Mouse (Mus musculus) spleen, postnatal 10 days (tissue): ENCODE measurements around the gene Cog5.
A peak's percentile ranks its signal among the peaks of the same experiment; 100 is the strongest.

Experiments used
- DNase-seq, 2 experiments: peaks; one replicate each; pipeline ENCODE4 v3.0.0; 2021 to 2022; ENCODE audit warnings: low spot score in 2 of 2

Gene Cog5

DNA sequence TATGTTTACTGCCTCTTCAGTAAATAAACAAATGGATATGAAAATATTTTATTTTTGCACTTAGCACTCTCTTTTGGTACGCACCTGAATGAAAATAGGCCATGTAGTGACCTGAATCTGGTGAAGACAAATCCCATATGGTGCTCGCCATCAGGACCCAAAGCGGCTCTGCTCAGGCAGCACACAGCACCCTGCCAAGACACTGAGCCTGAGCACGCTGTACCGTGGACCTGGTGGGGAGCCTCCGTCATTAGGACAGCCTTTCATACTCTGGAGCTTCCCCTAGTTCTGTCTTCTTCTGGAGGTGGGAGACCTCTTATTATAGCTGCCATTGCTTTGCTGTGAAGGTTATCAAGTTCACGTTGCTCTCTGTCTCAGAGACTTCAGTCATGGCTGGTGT is 238.1 kb downstream of the Cog5 start:
- DNase-seq = no peak

DNA sequence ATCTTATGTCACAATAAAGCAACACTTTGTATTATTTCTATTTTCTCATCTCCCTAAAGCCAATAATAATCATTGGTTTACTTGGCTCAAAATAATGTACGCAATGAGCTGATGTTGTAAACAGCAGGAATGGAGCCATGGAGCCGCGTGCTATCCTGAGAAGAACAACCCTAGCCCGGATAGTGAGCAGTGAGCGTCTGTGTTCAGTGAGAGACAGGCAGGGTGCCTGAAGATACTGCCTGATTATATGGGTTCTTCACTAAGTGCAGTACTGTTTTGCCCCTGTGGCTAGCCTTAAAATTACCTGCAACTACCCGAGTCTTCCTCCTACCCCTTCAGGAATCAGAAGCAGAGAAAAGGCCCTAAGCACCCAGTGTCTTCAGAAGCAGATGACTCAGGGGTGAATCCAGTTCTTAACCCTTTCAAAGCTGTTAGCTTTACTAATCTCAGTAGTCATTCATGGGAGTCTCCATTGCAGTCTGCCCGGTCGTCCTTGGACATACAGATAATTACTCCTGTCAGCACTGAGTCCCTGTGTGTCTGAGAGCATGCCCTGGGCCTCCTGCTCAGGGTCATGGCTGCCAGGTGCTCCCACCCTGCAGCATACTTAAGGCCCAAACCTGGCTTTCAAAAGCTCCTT is 240.5 kb downstream of the Cog5 start:
- DNase-seq = no peak

DNA sequence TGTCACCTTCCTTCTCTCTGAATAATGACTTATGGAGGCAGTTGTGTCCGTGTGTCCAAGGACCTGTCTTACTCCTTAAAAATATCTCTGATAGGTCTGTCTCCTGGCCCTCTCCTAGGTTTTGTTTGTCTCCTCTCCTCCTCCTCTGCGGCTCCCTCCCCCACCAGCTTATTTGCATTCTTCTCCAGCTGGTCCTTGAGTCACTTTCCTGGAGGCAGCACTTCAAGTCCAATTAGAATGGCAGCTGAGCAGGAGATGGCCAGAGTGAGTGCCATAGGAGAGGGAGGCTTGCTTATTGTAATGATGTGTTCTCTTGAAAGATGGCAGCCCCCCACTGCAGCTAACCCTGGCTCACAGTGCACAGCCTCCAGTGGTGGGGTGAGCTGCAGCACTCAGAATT is 241.2 kb downstream of the Cog5 start:
- no peak for DNase-seq

DNA sequence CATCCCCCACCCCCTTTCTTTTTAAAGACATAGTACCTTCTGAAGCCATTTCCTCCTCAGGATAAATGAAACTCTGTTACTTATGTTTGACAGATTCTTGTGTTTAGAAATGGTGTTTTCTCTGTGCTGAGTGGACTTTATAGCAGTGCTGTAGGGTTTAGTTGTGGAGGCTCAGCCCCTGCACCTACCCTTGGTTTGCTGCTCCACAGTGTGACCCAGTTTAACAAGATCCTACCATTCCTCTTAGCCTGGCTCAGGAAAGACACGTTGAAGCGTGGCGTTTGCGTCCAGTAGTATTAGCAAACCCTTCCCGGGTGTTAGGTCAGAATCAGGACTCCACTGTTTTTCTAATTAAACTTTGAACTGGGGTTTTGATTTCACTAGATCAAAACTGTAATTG is 241.6 kb downstream of the Cog5 start:
- DNase-seq = no peak

DNA sequence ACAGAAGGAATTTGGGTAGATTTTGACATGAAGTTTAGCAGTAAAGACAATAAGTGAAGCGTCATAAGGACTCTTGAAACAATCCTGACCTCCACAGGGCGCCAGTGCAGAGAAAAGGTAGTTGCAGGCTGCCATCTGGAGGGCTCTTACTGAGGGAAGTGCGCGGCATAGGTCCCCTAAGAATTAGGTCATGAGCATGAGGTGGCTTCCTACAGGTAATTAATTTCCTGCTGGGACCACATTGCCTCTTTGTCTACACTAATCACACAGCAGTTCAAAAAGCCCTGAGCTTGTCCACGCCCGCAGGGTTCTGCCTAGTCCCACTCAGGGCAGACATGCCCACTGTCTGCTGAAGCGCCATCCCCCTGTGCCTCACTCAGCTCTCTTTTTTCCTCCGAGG is 242.3 kb downstream of the Cog5 start:
- no peak for DNase-seq

DNA sequence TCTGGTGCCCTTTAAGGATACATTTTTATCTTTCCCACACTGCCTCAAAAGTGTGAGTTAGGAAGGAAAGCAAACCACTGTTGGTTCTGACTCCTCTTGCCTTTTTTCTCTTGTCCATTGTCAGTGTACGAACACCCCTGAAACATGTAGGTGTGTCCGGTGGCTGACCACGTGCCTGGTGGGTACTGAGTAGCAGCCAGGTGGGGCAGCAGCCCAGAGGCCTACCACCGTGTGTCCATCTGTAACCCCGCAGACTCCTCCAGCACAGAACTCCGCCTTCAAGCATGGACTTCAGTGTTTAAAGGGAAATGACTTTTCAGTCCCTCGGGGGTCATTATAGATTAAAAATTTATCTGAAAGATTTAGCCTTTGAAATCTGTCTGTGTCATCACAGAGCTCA is 242.8 kb downstream of the Cog5 start:
- DNase-seq = no peak

DNA sequence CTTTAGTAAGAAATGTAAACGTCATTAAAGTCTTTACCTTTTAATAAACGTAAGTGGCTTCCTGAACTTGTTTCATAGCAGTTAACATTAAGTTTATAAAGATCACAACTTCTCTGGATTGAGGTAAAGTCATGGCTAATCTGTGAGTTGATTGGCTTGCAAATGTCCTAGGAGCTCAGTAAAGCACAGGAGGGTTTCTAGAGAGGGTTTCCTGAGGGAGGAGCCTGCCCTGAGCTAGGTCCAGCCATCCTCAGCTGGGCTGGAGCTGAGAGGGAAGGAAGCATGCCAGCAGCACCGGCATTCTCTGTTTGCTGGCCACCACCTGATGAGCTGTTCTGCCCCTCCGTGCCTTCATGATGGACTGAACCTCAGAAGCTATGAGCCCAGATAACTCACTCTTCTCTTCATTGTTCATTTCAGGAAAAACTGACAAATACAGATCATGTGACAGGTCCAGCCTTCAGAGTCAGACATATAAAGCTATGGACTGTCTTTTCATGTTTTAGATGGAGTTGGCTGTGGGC is 245.8 kb downstream of the Cog5 start:
- no peak for DNase-seq

DNA sequence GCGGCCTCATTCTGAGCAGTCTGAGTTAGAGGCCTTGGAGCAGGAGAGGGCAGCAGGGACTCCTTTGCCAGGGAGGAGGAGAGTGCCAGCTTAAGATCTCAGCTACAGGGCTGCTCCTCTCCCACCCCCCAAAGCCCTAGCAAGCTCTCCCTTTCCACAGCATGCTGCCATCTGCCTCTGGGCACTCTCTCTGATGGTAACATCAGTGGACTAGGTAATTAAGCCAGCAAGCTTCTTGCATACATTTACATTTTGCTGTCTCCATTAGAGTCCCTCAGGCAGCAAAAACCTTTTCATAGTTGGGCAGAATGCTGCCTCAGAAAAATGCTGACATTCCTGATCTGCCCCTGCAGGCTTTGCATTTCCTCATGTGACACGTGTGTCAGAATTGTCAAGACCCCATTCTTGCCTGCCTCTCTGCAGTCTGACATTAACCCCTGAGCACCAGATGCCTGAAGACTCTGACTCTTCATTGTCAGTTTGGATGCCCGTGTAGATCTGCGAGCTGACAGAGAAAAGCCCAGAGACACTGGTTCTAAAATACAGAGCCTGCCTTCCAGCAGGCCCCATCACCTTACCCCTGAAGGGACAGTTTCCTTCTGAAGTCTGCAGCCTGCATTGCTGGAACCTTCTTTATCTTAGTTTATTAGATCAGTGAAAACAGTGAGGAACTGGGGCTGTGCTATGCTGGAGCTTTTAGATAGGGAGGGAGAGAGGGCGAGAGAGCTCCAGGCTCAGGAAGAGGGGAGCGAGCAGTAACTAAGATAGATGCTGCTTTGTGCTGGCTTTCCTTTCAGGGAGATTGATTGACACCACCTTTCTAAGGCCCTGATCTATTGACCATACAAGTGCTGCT is 251.3 kb downstream of the Cog5 start:
- no peak for DNase-seq

DNA sequence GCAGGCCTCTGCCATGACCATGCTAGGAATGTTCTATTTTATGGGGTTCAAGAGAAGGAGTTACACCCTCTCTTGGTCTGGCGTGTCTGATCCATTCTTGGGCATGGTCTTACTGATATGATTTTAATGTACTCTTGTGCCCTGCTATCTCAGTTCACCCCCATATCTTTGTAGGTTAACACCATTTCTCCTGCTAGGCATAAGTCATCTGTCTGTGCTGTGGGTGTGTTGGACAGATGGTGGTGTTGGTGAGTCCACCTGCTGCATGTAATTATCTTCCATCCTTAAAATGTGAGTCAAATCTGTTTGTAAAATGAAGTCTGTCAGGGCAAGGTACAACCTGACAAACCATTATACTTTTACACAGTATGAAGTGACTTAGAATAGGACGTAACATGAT is 252.8 kb downstream of the Cog5 start:
- no peak for DNase-seq

DNA sequence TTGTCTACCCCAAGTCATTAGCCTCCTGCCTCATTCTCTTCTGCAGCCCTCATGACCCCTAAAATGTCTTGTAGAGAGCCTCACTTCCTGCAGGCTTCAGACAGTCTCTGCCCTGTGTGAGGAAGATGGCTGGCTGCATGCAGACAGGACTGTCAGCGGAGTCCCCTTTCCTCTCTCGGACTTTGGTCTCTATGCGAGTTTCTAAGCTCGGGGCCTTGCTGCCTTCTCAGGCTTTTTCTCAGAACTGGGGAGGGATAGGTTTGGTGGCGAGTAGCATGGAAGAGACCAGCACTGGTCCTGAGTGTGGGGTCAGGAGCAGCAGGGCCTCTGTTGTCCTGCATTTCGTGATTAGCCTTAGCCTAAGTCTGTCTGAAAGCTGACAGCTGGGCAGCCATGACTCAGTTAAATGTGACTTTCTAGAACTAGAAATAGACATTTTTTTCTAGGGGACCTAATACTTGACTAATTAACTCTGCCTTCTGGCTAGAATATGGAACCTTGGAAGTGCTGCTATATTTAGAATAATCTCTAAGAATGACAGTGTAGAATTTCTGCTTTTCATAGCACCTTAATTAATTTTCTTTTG is 258.4 kb downstream of the Cog5 start:
- no peak for DNase-seq

DNA sequence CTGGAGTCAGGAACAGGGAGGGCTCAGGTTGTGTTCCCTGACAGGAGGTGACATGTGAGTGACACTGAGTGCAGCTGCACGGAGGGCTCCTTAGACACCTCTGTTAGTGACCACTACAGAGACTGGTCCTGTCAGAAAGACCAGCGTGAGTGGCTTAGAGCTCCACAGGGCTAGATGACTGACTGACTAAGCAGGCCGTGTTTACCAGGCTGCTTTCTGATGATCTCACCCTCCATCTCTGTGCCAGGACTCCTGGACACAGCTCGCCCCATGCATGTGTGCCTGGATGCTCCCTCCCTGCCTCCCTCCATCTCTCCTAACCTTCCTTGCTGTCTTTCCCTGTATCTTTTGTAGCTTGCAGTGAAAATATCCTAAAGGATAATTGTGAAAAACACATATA is 258.9 kb downstream of the Cog5 start:
- DNase-seq = no peak

DNA sequence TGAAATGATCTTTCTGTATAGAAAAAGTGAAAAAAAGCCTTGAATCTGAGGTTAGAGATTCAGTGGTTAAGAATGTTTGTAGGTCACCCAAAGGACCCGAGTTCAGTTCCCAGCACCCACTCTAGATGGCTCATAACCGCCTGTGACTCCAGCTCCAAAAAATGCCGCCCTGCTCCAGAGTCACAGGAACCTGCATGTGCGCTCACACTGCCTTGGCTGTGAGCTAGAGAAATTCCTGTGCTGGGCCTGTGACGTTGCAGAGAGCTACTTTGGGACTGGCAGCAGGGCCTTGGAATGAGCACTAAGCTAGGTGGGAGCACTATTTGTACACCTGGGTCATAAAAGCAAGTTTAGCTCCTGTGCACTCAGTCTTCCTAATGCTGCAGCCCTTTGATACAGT is 262.0 kb downstream of the Cog5 start:
- DNase-seq = no peak

DNA sequence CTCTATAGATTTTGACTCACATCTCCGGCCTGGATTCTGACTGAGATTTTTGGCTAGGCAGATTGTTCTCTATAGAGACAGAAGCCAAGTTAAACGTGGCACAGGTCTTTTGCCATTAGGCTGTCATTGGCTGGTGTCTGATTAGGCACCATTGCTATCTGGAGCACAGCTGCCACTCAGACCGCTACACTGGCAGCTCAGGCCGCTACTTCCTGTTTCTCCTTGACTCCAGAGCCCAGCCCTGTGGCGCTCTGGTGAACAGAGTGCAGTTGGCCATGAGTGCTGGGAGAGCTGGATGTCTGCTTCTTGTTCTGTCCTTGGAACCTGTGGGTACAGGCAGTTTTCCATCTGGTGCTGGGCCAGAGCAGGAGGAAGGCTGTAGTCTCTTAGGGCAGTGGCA is 262.6 kb downstream of the Cog5 start:
- peak in 1 of 2 experiments; percentile 36 for DNase-seq

DNA sequence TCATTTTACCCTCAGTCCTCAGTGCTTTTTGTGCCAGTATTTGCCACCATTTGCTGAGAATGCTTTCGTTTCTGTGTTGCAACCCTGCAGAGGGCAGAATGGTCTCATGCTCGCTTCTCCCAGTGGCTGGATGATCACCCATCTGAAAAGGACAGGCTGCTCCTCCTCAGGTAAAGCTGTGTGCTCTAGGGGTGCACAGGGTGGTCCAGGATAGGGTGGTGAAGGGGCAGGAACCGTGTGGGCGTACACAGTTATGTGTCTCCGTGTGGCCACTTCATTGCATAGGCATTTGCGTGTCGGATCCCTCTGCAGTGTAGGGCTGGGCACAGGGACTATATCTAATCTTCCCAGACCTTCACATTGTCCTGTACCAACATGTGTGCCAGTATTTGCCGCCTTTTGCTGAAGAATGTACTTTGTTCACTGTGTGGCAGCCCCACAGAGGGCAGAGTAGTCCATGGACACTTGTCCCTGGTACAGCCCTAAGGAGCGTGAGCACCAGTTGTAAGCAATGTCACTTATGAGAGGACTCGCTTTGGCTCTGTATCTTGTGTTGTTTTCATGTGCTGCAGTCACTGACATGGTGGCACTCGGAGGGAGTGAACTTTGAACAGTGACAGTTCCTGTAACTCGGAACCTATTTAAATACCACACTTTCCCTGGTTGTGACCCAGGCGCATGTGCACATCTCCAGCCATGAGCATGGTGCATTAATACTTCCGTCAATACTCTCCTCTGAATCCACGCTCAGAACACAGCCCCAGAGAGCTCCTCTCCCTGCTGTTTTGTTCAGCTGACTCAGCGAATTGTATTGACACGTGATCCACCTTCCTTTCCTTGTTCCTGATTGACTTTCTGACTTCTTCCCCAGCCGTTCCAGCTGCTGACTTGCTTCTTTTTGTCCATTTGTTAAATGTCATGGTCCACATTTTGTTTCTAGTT is 266.1 kb downstream of the Cog5 start:
- no peak for DNase-seq

DNA sequence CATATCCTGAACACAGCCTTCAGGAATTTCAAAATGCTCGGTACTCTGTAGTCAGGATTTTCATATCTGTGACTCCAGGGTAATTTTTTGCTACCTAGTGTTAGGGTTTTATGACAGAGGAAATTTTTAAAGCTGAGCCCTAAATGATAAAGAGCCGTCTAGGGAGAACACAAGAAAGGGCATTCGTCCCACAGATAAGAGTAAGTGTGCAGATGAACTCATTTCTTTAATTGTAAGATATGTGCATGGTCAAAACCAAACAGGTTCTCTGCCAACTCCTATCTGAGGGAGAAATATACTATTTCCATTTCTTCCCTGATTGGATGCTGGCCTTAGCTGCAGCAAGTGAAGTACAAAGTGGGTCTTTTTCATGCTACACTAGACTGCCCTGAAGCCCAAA is 269.5 kb downstream of the Cog5 start:
- DNase-seq = no peak

DNA sequence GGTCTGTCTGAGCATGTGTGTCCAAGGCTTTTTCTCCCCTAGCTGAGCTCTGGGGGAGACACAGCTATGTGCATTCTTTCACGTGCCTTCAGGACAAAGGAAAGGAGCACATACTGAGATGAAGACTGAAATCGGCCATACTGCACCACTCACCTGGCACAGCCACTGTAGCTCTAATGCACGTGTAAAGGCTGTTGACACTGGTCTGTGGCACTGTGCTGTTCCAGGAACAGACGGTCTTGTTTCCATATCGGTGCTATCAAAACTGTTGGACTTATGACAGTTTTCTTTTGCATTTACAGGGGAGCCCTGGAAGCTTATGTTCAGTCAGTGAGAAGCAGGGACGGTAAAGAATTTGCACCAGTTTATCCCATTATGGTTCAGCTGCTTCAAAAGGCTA is 270.7 kb downstream of the Cog5 start:
- DNase-seq = no peak

DNA sequence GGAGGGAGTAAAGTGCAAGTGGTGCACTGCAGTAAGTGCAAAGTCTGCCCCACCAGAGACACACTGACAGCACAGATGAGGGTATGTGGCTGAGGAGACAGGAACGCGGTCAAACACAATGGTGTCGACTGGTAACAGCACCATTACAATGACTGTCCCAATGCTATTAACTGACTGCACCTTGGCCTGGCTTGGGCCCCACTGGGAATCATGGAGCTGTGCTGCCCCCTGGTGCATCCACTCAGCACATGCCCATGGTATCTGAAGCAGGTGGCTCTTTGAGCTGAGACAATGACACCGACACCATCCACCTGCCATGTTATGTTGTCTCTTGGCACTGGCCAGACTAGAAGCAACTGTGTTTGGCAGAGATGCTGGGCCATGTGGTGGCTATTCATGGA is 272.0 kb downstream of the Cog5 start:
- peak in 1 of 2 experiments; percentile 76 for DNase-seq

DNA sequence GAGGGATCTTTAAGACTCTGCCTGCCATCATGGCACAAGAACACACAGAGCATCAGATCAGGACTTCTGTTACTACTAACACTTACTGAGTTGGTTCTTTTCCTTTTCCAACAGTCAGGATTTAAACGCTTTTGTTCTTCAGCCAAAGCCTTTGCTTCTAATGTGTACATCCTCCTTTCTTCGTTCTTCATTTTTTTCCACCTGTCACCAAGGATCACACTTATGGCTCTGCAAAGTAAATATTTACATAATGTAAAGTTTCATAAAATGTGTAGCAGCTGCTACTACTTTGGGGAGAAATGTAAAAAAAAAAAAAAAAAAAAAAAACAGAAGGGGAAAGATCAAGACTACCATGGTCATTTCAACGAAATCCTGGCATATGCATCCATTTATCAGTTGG is 273.8 kb downstream of the Cog5 start:
- DNase-seq = no peak

DNA sequence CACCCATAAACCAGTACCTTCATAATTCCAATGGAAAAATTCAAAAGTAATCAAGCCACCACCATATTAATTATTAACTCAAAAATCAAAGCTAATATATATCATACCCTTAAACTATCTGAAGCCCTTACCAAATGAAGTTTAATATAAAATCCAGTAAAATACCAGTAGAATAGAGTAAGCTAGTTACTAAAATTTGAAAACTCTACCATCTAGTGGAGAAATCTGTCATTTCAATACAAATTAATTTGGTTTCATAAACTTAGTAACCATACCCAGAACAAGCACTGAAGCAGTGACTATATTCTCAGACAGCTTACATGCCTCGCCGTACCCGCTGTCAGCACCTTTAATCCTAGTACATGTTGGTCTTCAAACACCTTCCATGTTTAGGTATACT is 277.1 kb downstream of the Cog5 start:
- DNase-seq = no peak

DNA sequence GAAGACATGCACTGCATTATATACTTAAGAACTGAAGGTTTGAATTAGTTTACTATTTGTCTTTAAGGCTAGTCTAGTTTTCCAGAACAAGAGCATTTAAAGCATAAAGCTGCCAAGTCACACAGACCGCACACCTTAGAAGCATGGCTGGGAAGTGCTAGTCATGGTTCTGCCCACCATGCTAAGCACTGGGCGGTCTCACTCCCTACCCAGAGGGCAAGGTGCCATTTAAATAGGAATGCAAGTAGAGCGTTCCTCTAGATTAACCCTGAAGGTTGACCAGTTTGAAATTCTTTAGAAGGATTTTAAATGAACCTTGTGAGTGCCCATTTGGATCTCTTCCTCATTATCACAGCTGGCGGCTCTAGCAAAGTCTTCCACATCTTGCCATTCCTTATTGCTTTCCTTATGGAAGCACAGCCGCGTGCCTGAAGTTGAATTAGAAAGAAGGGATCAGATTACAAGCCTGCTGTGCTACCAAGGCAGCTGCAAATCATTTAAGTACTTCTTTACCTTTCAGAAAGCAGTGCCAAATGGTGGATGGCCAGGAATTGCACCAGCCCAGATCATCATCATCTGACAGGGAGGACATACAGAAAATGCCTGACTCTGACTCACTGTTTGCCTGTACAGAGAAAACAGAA is 282.1 kb downstream of the Cog5 start:
- no peak for DNase-seq

DNA sequence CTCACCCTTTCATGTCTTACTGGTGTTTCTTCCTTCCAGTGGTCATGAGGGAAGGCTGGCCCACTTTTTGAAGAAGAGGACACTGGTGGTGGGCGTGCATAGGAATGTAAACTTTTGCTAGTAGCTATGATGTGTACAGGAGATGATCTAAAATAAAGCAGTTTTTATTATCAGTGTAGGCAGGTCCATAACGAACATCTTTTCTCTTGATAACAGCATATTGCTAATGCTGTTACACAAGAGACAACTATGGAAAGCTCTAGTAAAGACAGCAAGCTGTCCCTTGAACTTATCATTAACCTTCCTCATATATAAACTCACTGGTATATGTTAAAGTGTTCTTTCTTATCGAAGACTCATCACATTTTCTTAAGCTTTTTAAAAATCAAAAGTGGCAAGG is 282.9 kb downstream of the Cog5 start:
- DNase-seq = no peak
